Mouse (Mus musculus): ENCODE measurements around the gene Ccdc6. TPM values are rescaled to one million over a fixed set of nuclear protein-coding genes. Genes with fewer than 3 reads are reported as not detected.

Ccdc6 gene
- polyA plus RNA-seq, 1 experiment from 2014 or later: 22.6 TPM

DNA sequence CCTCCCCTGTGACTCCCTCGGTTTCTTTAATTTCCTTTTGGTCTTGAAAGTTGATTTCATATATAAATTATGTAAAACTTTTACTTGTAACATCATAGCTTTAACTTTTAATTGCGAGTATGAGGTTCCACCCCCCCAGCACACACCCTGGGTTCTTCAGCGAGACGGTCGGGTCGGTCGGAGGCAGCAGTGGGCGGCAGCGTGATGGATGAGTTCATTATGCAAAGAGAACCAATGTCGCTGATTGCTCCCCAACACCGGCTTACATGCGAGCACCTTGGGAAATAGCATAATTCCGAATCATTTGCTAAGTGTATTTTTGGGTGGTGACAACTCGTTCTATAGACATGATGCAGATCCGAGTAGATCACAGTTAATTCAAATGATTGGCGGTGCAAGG is 56.9 kb downstream of the Ccdc6 start:
- DNase-seq (ENCODE audit: low spot score) (no peak), ATAC-seq (ENCODE audit: insufficient number of reproducible peaks, low FRiP score, low TSS enrichment, low read depth) (no peak)
- Histone ChIP-seq H3K9ac (ENCODE audit: low read length) (no peak overlapping the region), H3K4me1 (ENCODE audit: control insufficient read depth, insufficient read depth, low read length) (peaks cover 14% of the 10 kb centered on the region), H3K9me3 (ENCODE audit: control insufficient read depth, low read length) (no peaks in the 10 kb centered on the region), H3K4me3 (ENCODE audit: low read depth, low read length) (no peak overlapping the region), H3K27ac (replicated peaks; ENCODE audit: low read depth, low read length) (no peak overlapping the region), H3K36me3 (ENCODE audit: control insufficient read depth, insufficient read depth, low read length) (peaks cover 8% of the 10 kb centered on the region), H3K27me3 (ENCODE audit: control insufficient read depth, insufficient read depth, low read length) (no peaks in the 10 kb centered on the region), H3K4me2 (ENCODE audit: low read depth, severe bottlenecking) (no peak overlapping the region)
- WGBS: 86% methylated on average over 16 of the region's 16 CpGs

- Histone ChIP-seq H3K4me2 (ENCODE audit: low read depth, severe bottlenecking) (no peak overlapping the region), H3K9me3 (ENCODE audit: control insufficient read depth, low read length) (no peaks in the 10 kb centered on the region), H3K4me1 (ENCODE audit: control insufficient read depth, insufficient read depth, low read length) (peaks cover 5% of the 10 kb centered on the region; the same call in 1 of the 2 replicates), H3K4me3 (ENCODE audit: low read depth, low read length) (no peak overlapping the region), H3K27ac (replicated peaks; ENCODE audit: low read depth, low read length) (no peak overlapping the region), H3K27me3 (ENCODE audit: control insufficient read depth, insufficient read depth, low read length) (no peaks in the 10 kb centered on the region), H3K36me3 (ENCODE audit: control insufficient read depth, insufficient read depth, low read length) (peaks cover 8% of the 10 kb centered on the region), H3K9ac (ENCODE audit: low read length) (no peak overlapping the region)
- no peak for ATAC-seq (ENCODE audit: insufficient number of reproducible peaks, low FRiP score, low TSS enrichment, low read depth)
- WGBS: 84% methylated on average over 3 of the region's 3 CpGs
- DNase-seq (ENCODE audit: low spot score): peak; percentile 53
These were observed 59.7 kb downstream of the Ccdc6 start for GRCm38 (mm10) chr10:70156431-70157165.

DNA sequence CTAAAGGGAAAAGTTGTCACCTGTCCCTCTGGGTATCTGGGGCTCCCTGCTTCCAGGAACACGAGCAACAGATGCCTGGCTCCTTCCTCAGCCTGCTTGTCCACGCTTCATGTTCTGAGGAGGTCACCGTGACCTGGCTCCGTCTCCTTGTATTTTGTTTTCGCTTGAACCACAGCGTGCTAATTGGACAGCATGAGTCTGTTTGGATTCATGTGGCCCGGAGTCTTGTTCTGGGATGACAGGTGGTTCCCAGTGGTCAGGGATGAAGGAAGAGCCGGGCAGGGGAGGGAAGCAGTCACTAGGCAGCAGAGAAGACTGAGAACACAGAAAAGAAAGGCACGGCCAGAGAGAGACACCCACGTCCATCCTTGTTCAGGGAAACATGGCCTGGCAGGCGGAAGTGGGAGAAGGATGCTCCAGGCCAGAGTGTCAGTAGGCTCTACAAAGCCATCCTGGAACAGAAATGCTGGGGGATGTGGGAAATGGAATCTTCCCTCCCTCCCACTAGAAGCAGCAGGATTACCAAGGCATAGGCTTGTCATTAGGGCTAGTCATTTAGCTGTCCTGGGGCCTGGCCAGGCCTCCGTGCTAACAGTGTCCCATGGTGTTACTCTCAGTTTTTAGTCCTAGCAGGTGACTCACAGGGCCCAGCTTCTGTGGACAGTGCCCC is 62.9 kb downstream of the Ccdc6 start:
- Histone ChIP-seq H3K9me3 (ENCODE audit: control insufficient read depth, low read length) (no peaks in the 10 kb centered on the region), H3K4me2 (ENCODE audit: low read depth, severe bottlenecking) (no peak overlapping the region), H3K4me1 (ENCODE audit: control insufficient read depth, insufficient read depth, low read length) (no peaks in the 10 kb centered on the region), H3K9ac (ENCODE audit: low read length) (no peak overlapping the region), H3K36me3 (ENCODE audit: control insufficient read depth, insufficient read depth, low read length) (peaks cover 7% of the 10 kb centered on the region), H3K4me3 (ENCODE audit: low read depth, low read length) (no peak overlapping the region), H3K27ac (replicated peaks; ENCODE audit: low read depth, low read length) (no peak overlapping the region), H3K27me3 (ENCODE audit: control insufficient read depth, insufficient read depth, low read length) (no peaks in the 10 kb centered on the region)
- WGBS: 85% methylated on average over 12 of the region's 12 CpGs
- DNase-seq (ENCODE audit: low spot score) (no peak), ATAC-seq (ENCODE audit: insufficient number of reproducible peaks, low FRiP score, low TSS enrichment, low read depth) (no peak)

- no peak for ATAC-seq (ENCODE audit: insufficient number of reproducible peaks, low FRiP score, low TSS enrichment, low read depth)
- Histone ChIP-seq H3K4me3 (ENCODE audit: low read depth, low read length) (no peak overlapping the region), H3K36me3 (ENCODE audit: control insufficient read depth, insufficient read depth, low read length) (peaks cover 4% of the 10 kb centered on the region), H3K9ac (ENCODE audit: low read length) (no peak overlapping the region), H3K4me2 (ENCODE audit: low read depth, severe bottlenecking) (no peak overlapping the region), H3K27me3 (ENCODE audit: control insufficient read depth, insufficient read depth, low read length) (no peaks in the 10 kb centered on the region), H3K27ac (replicated peaks; ENCODE audit: low read depth, low read length) (no peak overlapping the region), H3K4me1 (ENCODE audit: control insufficient read depth, insufficient read depth, low read length) (no peaks in the 10 kb centered on the region), H3K9me3 (ENCODE audit: control insufficient read depth, low read length) (no peaks in the 10 kb centered on the region)
- DNase-seq (ENCODE audit: low spot score): no peak
- WGBS: 94% methylated on average over 12 of the region's 12 CpGs
These were observed 63.9 kb downstream of the Ccdc6 start for GRCm38 (mm10) chr10:70160811-70161210.

GRCm38 (mm10) chr10:70161504-70161903 is 64.6 kb downstream of the Ccdc6 start:
- Histone ChIP-seq H3K27me3 (ENCODE audit: control insufficient read depth, insufficient read depth, low read length) (no peaks in the 10 kb centered on the region), H3K9me3 (ENCODE audit: control insufficient read depth, low read length) (no peaks in the 10 kb centered on the region), H3K9ac (ENCODE audit: low read length) (no peak overlapping the region), H3K36me3 (ENCODE audit: control insufficient read depth, insufficient read depth, low read length) (peaks cover 6% of the 10 kb centered on the region), H3K4me2 (ENCODE audit: low read depth, severe bottlenecking) (no peak overlapping the region), H3K27ac (replicated peaks; ENCODE audit: low read depth, low read length) (no peak overlapping the region), H3K4me3 (ENCODE audit: low read depth, low read length) (no peak overlapping the region), H3K4me1 (ENCODE audit: control insufficient read depth, insufficient read depth, low read length) (no peaks in the 10 kb centered on the region)
- DNase-seq (ENCODE audit: low spot score) (no peak), ATAC-seq (ENCODE audit: insufficient number of reproducible peaks, low FRiP score, low TSS enrichment, low read depth) (no peak)
- 93% methylated on average over 14 of the region's 14 CpGs for WGBS

DNA sequence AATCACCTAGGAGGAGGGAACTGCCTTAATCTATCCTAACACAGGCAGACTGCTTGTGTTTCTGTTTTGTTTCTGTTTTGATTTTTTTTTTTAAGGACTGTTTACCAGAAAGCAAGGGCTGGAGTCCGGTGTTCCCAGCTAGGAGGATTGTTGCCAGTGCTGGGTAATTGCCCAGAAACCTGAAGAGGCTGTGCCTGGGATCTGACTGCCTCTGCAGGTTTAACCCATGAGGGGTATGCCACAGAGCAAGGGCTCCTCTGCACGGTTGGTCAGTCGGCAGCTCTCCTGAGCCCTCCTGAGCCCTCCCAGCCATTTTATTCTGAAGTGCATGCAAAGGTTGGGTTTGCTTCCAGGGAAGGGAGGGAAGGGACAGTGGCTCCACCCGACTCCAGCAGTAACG is 66.8 kb downstream of the Ccdc6 start:
- Histone ChIP-seq H3K27me3 (ENCODE audit: control insufficient read depth, insufficient read depth, low read length) (no peaks in the 10 kb centered on the region), H3K4me1 (ENCODE audit: control insufficient read depth, insufficient read depth, low read length) (no peaks in the 10 kb centered on the region), H3K36me3 (ENCODE audit: control insufficient read depth, insufficient read depth, low read length) (peaks cover 5% of the 10 kb centered on the region), H3K9me3 (ENCODE audit: control insufficient read depth, low read length) (no peaks in the 10 kb centered on the region), H3K4me2 (ENCODE audit: low read depth, severe bottlenecking) (no peak overlapping the region), H3K9ac (ENCODE audit: low read length) (no peak overlapping the region), H3K27ac (replicated peaks; ENCODE audit: low read depth, low read length) (no peak overlapping the region), H3K4me3 (ENCODE audit: low read depth, low read length) (no peak overlapping the region)
- DNase-seq (ENCODE audit: low spot score) (no peak), ATAC-seq (ENCODE audit: insufficient number of reproducible peaks, low FRiP score, low TSS enrichment, low read depth) (no peak)
- 51% methylated on average over 5 of the region's 5 CpGs for WGBS

DNA sequence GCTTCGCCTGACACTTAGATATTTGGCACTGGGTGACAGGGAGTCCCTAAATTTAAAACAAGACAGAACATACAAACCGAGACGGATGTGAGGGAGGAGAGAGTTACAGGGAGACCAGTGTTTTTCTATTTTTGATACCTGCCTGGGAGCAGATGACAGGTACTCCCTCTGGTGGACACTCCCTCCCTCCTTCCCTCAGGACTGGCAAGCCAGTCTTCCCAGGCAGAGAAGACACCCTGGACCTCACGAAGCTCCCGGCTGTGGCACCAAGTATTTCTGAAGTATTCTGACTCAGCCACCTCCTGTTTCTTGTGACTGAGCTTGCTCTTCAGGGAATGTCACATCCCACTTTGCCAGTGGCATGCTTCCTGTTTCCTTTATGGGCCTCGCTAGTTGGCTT is 69.0 kb downstream of the Ccdc6 start:
- Histone ChIP-seq H3K9me3 (ENCODE audit: control insufficient read depth, low read length) (no peaks in the 10 kb centered on the region), H3K9ac (ENCODE audit: low read length) (no peak overlapping the region), H3K4me3 (ENCODE audit: low read depth, low read length) (no peak overlapping the region), H3K36me3 (ENCODE audit: control insufficient read depth, insufficient read depth, low read length) (peaks cover 8% of the 10 kb centered on the region), H3K27ac (replicated peaks; ENCODE audit: low read depth, low read length) (no peak overlapping the region), H3K4me2 (ENCODE audit: low read depth, severe bottlenecking) (no peak overlapping the region), H3K27me3 (ENCODE audit: control insufficient read depth, insufficient read depth, low read length) (no peaks in the 10 kb centered on the region), H3K4me1 (ENCODE audit: control insufficient read depth, insufficient read depth, low read length) (no peaks in the 10 kb centered on the region)
- DNase-seq (ENCODE audit: low spot score): no peak
- ATAC-seq (ENCODE audit: insufficient number of reproducible peaks, low FRiP score, low TSS enrichment, low read depth): no peak
- WGBS: 73% methylated on average over 6 of the region's 6 CpGs

GRCm38 (mm10) chr10:70166427-70166826 is 69.5 kb downstream of the Ccdc6 start:
- no peak for DNase-seq (ENCODE audit: low spot score)
- Histone ChIP-seq H3K9ac (ENCODE audit: low read length) (no peak overlapping the region), H3K4me3 (ENCODE audit: low read depth, low read length) (no peak overlapping the region), H3K9me3 (ENCODE audit: control insufficient read depth, low read length) (no peaks in the 10 kb centered on the region), H3K27ac (replicated peaks; ENCODE audit: low read depth, low read length) (no peak overlapping the region), H3K4me1 (ENCODE audit: control insufficient read depth, insufficient read depth, low read length) (no peaks in the 10 kb centered on the region), H3K27me3 (ENCODE audit: control insufficient read depth, insufficient read depth, low read length) (no peaks in the 10 kb centered on the region), H3K36me3 (ENCODE audit: control insufficient read depth, insufficient read depth, low read length) (peaks cover 8% of the 10 kb centered on the region), H3K4me2 (ENCODE audit: low read depth, severe bottlenecking) (no peak overlapping the region)
- ATAC-seq (ENCODE audit: insufficient number of reproducible peaks, low FRiP score, low TSS enrichment, low read depth): no peak
- WGBS: 90% methylated on average over 5 of the region's 5 CpGs
